Mouse (Mus musculus) liver, postnatal 0 days (tissue): ENCODE results near the gene Tex19.1. TPM values are rescaled to one million over a fixed set of nuclear protein-coding genes. Genes with fewer than 3 reads are reported as not detected.
A peak's percentile ranks its signal among the peaks of the same experiment; 100 is the strongest.

Experiments
- ATAC-seq: fragments of 200-750 bp; cut with Nextera tagmentation; 2 replicates; pipeline ENCODE4 v1.8.0; 2017; ENCODE audit warnings: mild to moderate bottlenecking, moderate library complexity
- DNase-seq: peaks from one replicate; pipeline ENCODE4 v3.0.0-alpha.2; 2016
- H3K27ac ChIP-seq: fragments of 300-500 bp; sonication (generic); 2 replicates; pipeline ENCODE4 v1.5.1; 2014; ENCODE audit warnings: antibody characterized with exemption, moderate library complexity, mild to moderate bottlenecking, low read depth
- H3K27me3 ChIP-seq: fragments of 300-500 bp; sonication (generic); 2 replicates; pipeline ENCODE4 v1.6.1; 2014; ENCODE audit warnings: low read length, control low read depth, mixed read lengths; ENCODE audit not compliant: insufficient read depth
- H3K36me3 ChIP-seq: fragments of 300-500 bp; sonication (generic); replicated peaks from 2 replicates; pipeline ENCODE4 v1.6.1; 2014; ENCODE audit warnings: mild to moderate bottlenecking, control low read depth, low read length, moderate library complexity, mixed read lengths; ENCODE audit not compliant: insufficient read depth
- H3K4me1 ChIP-seq: fragments of 300-500 bp; sonication (generic); 2 replicates; pipeline ENCODE4 v1.6.1; 2014; ENCODE audit warnings: antibody characterized with exemption, mild to moderate bottlenecking, control low read depth; ENCODE audit not compliant: insufficient read depth
- H3K4me2 ChIP-seq: fragments of 300-500 bp; sonication (generic); 2 replicates; pipeline ENCODE4 v1.6.1; 2014; ENCODE audit warnings: low read depth, mild to moderate bottlenecking, low read length, moderate library complexity, mixed read lengths
- H3K4me3 ChIP-seq: fragments of 300-500 bp; sonication (generic); 2 replicates; pipeline ENCODE4 v1.5.1; 2014; ENCODE audit warnings: low read depth, low read length
- H3K9ac ChIP-seq: fragments of 300-500 bp; sonication (generic); replicated peaks from 2 replicates; pipeline ENCODE4 v1.6.1; 2014; ENCODE audit warnings: mild to moderate bottlenecking, moderate library complexity
- H3K9me3 ChIP-seq: fragments of 300-500 bp; sonication (generic); 2 replicates; pipeline ENCODE4 v1.6.1; 2016; ENCODE audit warnings: mild to moderate bottlenecking, control low read depth, low read length, mixed read lengths
- CTCF ChIP-seq: sonication (generic); IDR thresholded peaks from 2 replicates; pipeline ENCODE4 v1.5.1; 2016; ENCODE audit warnings: antibody characterized with exemption, low read depth
- EP300 ChIP-seq: IDR thresholded peaks from 2 replicates; pipeline ENCODE4 v1.6.1; 2016; ENCODE audit warnings: antibody characterized with exemption, low read depth, mild to moderate bottlenecking
- WGBS: fragments of 180-500 bp; shearing (Covaris S2); extraction: QIAGEN DNeasy Blood & Tissue Kit; methylation state at CpG from one replicate; pipeline ENCODE4 v1.1.7; 2014; ENCODE audit not compliant: insufficient replicate concordance; 5-methylcytosine and 5-hydroxymethylcytosine counted together
- polyA plus RNA-seq: library from polyadenylated mRNA; unstranded; fragments of >200 nt; fragmentation: Nextera tagmentation; extraction: Ambion mirVana; gene quantifications from 2 replicates; pipeline ENCODE4 v1.2.1, GENCODE M21; 2015

The Tex19.1 gene
- polyA plus RNA-seq, 1 experiment from 2014 or later: not detected

DNA sequence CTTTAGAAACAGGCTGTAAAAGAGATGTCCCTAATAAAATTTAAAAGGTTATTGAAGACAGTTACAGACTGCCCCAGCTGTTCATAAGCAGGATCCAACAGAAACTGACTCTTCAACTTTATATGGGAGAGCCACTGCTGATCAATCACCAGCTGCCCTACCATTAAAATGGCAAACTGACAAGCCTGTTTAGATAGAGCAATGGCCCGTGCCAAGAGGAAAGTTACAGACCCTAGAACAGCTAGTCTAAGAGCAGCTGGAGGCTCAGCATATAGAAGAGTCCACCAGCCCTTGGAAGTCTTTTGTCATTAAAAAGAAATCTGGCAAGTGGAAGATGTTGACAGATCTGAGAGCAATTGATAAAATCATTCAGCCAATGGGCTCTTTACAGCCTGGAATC lies 11.3 kb upstream of the Tex19.1 start:
- Histone ChIP-seq H3K9ac (no peak overlapping the region), H3K9me3 (no peaks in the 10 kb centered on the region), H3K27ac (no peak overlapping the region), H3K27me3 (no peaks in the 10 kb centered on the region), H3K4me1 (peaks cover 5% of the 10 kb centered on the region; the same call in 1 of the 2 replicates), H3K36me3 (no peaks in the 10 kb centered on the region), H3K4me3 (no peak overlapping the region), H3K4me2 (no peak overlapping the region)
- WGBS: 50% methylated on average over 1 of the region's 1 CpGs
- DNase-seq (no peak), ATAC-seq (no peak)
- TF ChIP-seq EP300 (no peak), CTCF (no peak)

DNA sequence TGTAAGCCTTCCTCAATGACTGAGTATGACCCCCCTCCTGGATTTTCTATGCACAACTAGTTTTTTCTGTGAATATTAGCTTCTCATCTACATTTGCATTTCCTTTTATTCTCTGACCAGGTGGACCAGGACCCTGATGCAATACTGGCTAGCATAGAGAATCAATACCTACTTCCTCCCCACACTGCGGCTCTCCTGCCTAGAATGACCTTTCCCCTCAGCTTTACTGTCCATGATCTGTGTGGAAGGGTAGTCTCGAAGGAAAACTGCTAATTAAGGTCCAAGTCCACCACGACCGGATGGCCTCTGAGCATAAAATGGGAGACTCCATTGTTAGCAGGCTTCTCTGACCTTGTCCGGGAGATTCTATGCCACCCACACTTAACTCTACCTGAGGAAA lies 8.3 kb upstream of the Tex19.1 start:
- DNase-seq: no peak
- H3K27me3 ChIP-seq: no peaks in the 10 kb centered on the region
- 52% methylated on average over 5 of the region's 5 CpGs for WGBS
- no peaks in the 10 kb centered on the region for H3K9me3 ChIP-seq
- no peak overlapping the region for H3K9ac ChIP-seq
- peak; percentile 79 for ATAC-seq
- H3K4me1 ChIP-seq: peaks cover 5% of the 10 kb centered on the region
- H3K27ac ChIP-seq: peak overlapping the region; percentile 60
- no peak for TF ChIP-seq CTCF
- TF ChIP-seq EP300: no peak
- no peak overlapping the region for H3K4me2 ChIP-seq
- H3K4me3 ChIP-seq: no peak overlapping the region
- no peaks in the 10 kb centered on the region for H3K36me3 ChIP-seq

DNA sequence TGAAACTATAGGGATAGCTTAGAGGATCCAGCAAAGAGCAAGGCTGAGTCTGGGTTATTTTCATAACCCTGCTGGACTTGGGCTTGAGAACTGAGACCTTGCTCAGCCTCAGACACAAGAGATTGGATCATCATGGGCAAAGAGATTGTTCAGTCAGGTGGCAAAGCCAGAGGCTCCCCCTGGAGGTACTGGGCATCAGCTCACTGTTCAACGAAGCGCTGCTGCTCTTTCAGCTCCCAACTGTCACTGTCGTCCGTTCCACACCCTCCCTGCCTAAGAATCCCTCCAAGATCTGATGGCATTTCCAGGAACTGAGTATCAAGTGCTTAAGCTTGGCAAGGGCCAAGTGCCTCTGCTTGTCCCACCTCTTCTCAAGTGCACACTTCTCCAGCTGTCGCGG lies 7.2 kb upstream of the Tex19.1 start:
- Histone ChIP-seq H3K4me2 (no peak overlapping the region), H3K27ac (no peak overlapping the region), H3K36me3 (no peaks in the 10 kb centered on the region), H3K4me1 (peaks cover 10% of the 10 kb centered on the region), H3K27me3 (no peaks in the 10 kb centered on the region), H3K4me3 (no peak overlapping the region), H3K9me3 (no peaks in the 10 kb centered on the region), H3K9ac (no peak overlapping the region)
- DNase-seq: no peak
- WGBS: 53% methylated on average over 6 of the region's 6 CpGs
- TF ChIP-seq EP300 (no peak), CTCF (peak; percentile 39)
- ATAC-seq: no peak

DNA sequence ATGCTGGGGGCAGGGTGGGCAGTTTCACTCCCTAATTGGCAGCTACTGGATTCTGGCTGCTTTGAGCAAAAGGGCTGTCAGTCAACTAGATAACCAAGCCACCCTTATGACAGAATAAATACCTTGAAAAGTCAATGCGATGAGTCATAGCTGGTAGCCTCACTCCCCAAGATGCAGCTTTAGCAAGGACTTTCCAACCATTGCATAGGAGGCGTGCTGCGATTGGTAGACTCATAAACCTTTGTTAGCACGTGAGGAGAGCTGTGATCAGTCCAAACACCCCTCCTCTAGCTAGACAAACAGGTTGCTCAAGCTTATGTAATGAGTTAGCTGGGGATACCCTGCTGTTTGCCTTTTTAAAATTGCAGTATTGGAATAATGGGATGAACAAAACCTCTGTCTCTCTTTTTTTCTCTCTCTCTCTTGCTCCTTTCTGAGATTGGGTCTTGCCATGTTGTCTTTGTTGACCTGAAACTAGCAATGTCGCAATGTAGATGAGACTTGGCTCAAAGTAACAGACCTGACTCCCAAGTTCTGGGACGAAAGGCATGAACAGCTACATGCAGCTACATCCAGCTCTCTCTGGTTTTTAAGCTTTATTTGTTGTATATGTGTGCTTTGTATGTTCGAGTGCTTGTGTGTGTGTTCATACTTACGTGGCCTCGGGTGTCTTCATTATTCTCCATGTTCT lies 2.5 kb upstream of the Tex19.1 start:
- Histone ChIP-seq H3K27me3 (no peaks in the 10 kb centered on the region), H3K9ac (no peak overlapping the region), H3K27ac (no peak overlapping the region), H3K4me3 (no peak overlapping the region), H3K9me3 (no peaks in the 10 kb centered on the region), H3K4me2 (no peak overlapping the region), H3K36me3 (no peaks in the 10 kb centered on the region), H3K4me1 (peaks cover 7% of the 10 kb centered on the region)
- WGBS: 61% methylated on average over 9 of the region's 9 CpGs
- DNase-seq: no peak
- peak; percentile 75 for ATAC-seq
- TF ChIP-seq EP300 (no peak), CTCF (no peak)

DNA sequence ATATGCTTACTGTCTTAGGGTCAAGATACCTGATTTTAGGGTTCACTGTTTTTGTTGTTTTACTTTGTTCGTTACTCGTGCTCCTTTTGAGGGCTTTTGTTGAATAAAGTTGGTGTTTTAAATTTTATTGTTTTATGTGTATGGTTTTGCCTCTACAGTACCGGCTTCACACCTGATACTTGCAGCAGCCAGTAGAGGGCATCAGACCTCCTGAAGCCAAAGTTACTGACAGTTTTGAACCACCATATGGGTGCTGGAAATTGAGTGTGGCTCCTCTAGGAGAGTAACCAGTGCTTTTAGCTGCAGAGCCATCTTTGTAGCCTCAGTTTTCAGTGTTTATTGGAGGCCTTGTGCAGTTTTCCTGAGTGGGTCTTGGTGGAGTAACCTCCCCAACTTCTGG lies 2.2 kb downstream of the Tex19.1 start:
- H3K4me1 ChIP-seq: peaks cover 2% of the 10 kb centered on the region
- no peak for ATAC-seq
- 67% methylated on average over 3 of the region's 3 CpGs for WGBS

DNA sequence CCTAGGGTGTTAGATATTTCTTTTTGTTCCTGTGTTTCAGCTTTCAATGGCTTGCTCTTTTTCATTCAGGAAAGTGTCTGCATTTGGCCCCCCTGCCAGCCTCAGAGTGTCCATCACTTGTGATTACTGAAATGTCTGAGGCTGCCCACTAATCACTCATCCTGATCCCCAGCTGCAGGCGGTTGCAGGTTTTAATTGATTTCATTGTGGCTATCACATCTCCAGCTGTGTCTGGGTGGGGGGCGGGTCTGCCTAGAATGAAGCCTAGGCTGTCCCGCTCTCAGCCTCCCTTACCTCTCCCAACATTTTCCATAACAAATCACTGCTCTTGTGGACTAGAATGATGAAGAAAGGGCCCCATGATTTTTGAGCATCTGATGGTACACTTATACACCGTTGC lies 8.3 kb downstream of the Tex19.1 start:
- no peaks in the 10 kb centered on the region for H3K9me3 ChIP-seq
- no peak overlapping the region for H3K27ac ChIP-seq
- H3K4me1 ChIP-seq: no peaks in the 10 kb centered on the region
- peaks cover 29% of the 10 kb centered on the region for H3K27me3 ChIP-seq
- DNase-seq: no peak
- no peak for TF ChIP-seq CTCF
- no peak for TF ChIP-seq EP300
- H3K4me3 ChIP-seq: no peak overlapping the region
- H3K36me3 ChIP-seq: no peaks in the 10 kb centered on the region
- no peak for ATAC-seq
- H3K4me2 ChIP-seq: no peak overlapping the region
- 58% methylated on average over 4 of the region's 4 CpGs for WGBS
- H3K9ac ChIP-seq: no peak overlapping the region

More for the DNA sequence above, 2.2 kb downstream of the Tex19.1 start:
- no peaks in the 10 kb centered on the region for H3K36me3 ChIP-seq
- no peak for DNase-seq
- H3K9ac ChIP-seq: no peak overlapping the region
- no peaks in the 10 kb centered on the region for H3K27me3 ChIP-seq
- H3K27ac ChIP-seq: no peak overlapping the region
- no peaks in the 10 kb centered on the region for H3K9me3 ChIP-seq
- no peak overlapping the region for H3K4me2 ChIP-seq
- TF ChIP-seq EP300 (no peak), CTCF (peak; percentile 43; the same call in 1 of the 2 replicates)
- no peak overlapping the region for H3K4me3 ChIP-seq
